Mouse (Mus musculus): ENCODE measurements around the gene Kcnj16. TPM values are rescaled to one million over a fixed set of nuclear protein-coding genes. Genes with fewer than 3 reads are reported as not detected.

The Kcnj16 gene
- polyA plus RNA-seq, 1 experiment from 2014 or later = 13.4 TPM

DNA sequence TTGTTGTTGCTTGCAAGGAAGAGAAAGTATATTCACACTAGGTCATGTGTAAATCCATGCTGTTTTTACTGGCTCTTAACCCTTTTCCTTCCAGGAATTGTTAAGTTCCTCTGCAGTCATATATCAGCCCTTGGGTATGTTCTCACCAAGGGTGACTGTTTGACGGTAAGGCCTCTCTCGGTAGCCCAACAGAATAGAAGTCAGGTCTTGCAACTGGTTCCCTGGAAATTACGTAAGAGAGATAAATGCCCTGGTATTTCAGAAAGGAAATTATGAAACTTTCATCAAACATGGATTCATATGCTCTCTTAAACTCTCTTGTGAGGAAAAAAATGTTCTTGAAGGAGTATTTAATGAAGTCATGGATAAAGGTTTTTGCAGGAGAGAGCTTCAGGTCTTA, 86.4 kb downstream of the Kcnj16 start:
- Histone ChIP-seq H3K4me2 (replicated peaks; ENCODE audit: low read depth, low read length) (no peak overlapping the region), H3K36me3 (ENCODE audit: insufficient read depth, low read length) (no peaks in the 10 kb centered on the region), H3K9me3 (ENCODE audit: low read length) (no peaks in the 10 kb centered on the region), H3K9ac (replicated peaks; ENCODE audit: low read length) (no peak overlapping the region), H3K4me1 (ENCODE audit: insufficient read depth, low read length) (no peaks in the 10 kb centered on the region), H3K27me3 (ENCODE audit: insufficient read depth, low read length) (no peaks in the 10 kb centered on the region), H3K27ac (ENCODE audit: low read length) (no peak overlapping the region), H3K4me3 (ENCODE audit: low read length) (no peak overlapping the region)
- ATAC-seq (ENCODE audit: low FRiP score, low TSS enrichment) = no peak
- WGBS = 64% methylated on average over 3 of the region's 3 CpGs

GRCm38 (mm10) chr11:111054854-111055822, 87.3 kb downstream of the Kcnj16 start:
- Histone ChIP-seq H3K4me1 (ENCODE audit: insufficient read depth, low read length) (no peaks in the 10 kb centered on the region), H3K27me3 (ENCODE audit: insufficient read depth, low read length) (0 out of 2 replicates have a peak, but pooled peaks cover 2% of the 10 kb centered on the region), H3K9me3 (ENCODE audit: low read length) (no peaks in the 10 kb centered on the region), H3K36me3 (ENCODE audit: insufficient read depth, low read length) (no peaks in the 10 kb centered on the region), H3K27ac (ENCODE audit: low read length) (no peak overlapping the region), H3K4me2 (replicated peaks; ENCODE audit: low read depth, low read length) (no peak overlapping the region), H3K4me3 (ENCODE audit: low read length) (no peak overlapping the region), H3K9ac (replicated peaks; ENCODE audit: low read length) (no peak overlapping the region)
- 89% methylated on average over 8 of the region's 8 CpGs for WGBS
- ATAC-seq (ENCODE audit: low FRiP score, low TSS enrichment) = no peak

- Histone ChIP-seq H3K9ac (replicated peaks; ENCODE audit: low read length) (no peak overlapping the region), H3K9me3 (ENCODE audit: low read length) (no peaks in the 10 kb centered on the region)
- WGBS = 55% methylated on average over 13 of the region's 13 CpGs
Observed at GRCm38 (mm10) chr11:111056030-111056429, 88.2 kb downstream of the Kcnj16 start.

GRCm38 (mm10) chr11:111057435-111057834, 89.6 kb downstream of the Kcnj16 start:
- H3K9ac ChIP-seq (replicated peaks; ENCODE audit: low read length) = no peak overlapping the region
- no peaks in the 10 kb centered on the region for H3K9me3 ChIP-seq (ENCODE audit: low read length)
- H3K36me3 ChIP-seq (ENCODE audit: insufficient read depth, low read length) = no peaks in the 10 kb centered on the region
- 98% methylated on average over 4 of the region's 4 CpGs for WGBS
- H3K27me3 ChIP-seq (ENCODE audit: insufficient read depth, low read length) = 0 out of 2 replicates have a peak, but pooled peaks cover 3% of the 10 kb centered on the region
- ATAC-seq (ENCODE audit: low FRiP score, low TSS enrichment) = no peak
- no peak overlapping the region for H3K4me2 ChIP-seq (replicated peaks; ENCODE audit: low read depth, low read length)
- no peaks in the 10 kb centered on the region for H3K4me1 ChIP-seq (ENCODE audit: insufficient read depth, low read length)
- H3K27ac ChIP-seq (ENCODE audit: low read length) = no peak overlapping the region
- no peak overlapping the region for H3K4me3 ChIP-seq (ENCODE audit: low read length)

More at GRCm38 (mm10) chr11:111056030-111056429, 88.2 kb downstream of the Kcnj16 start:
- ATAC-seq (ENCODE audit: low FRiP score, low TSS enrichment) = no peak
- Histone ChIP-seq H3K36me3 (ENCODE audit: insufficient read depth, low read length) (no peaks in the 10 kb centered on the region), H3K4me1 (ENCODE audit: insufficient read depth, low read length) (no peaks in the 10 kb centered on the region), H3K4me2 (replicated peaks; ENCODE audit: low read depth, low read length) (no peak overlapping the region), H3K27ac (ENCODE audit: low read length) (no peak overlapping the region), H3K27me3 (ENCODE audit: insufficient read depth, low read length) (0 out of 2 replicates have a peak, but pooled peaks cover 3% of the 10 kb centered on the region), H3K4me3 (ENCODE audit: low read length) (no peak overlapping the region)

- Histone ChIP-seq H3K4me2 (replicated peaks; ENCODE audit: low read depth, low read length) (no peak overlapping the region), H3K9ac (replicated peaks; ENCODE audit: low read length) (no peak overlapping the region), H3K27me3 (ENCODE audit: insufficient read depth, low read length) (0 out of 2 replicates have a peak, but pooled peaks cover 3% of the 10 kb centered on the region), H3K4me1 (ENCODE audit: insufficient read depth, low read length) (no peaks in the 10 kb centered on the region), H3K27ac (ENCODE audit: low read length) (no peak overlapping the region), H3K36me3 (ENCODE audit: insufficient read depth, low read length) (no peaks in the 10 kb centered on the region), H3K4me3 (ENCODE audit: low read length) (no peak overlapping the region), H3K9me3 (ENCODE audit: low read length) (no peaks in the 10 kb centered on the region)
- no peak for ATAC-seq (ENCODE audit: low FRiP score, low TSS enrichment)
Observed at GRCm38 (mm10) chr11:111059440-111059839, 91.6 kb downstream of the Kcnj16 start.

DNA sequence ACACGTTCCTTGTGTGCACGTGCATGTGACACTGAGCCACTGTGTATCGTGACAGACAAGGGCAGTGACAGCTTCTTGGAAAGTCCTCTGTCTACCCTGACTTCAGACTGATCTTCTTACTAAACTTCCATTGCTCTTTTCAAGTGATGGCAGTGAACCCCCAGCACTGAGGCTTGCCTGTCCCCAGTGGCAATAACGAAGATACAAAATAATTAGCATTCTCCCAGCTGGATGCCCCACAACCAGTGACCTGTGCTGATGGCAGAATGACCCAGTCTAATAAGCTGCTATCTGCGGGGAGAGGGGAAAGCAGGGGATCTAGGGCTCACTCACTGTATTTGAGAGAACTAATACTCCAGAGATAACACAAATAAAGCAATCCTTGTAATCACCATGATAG, 92.4 kb downstream of the Kcnj16 start:
- Histone ChIP-seq H3K4me1 (ENCODE audit: insufficient read depth, low read length) (no peaks in the 10 kb centered on the region), H3K36me3 (ENCODE audit: insufficient read depth, low read length) (no peaks in the 10 kb centered on the region), H3K27ac (ENCODE audit: low read length) (no peak overlapping the region), H3K9me3 (ENCODE audit: low read length) (no peaks in the 10 kb centered on the region), H3K27me3 (ENCODE audit: insufficient read depth, low read length) (0 out of 2 replicates have a peak, but pooled peaks cover 3% of the 10 kb centered on the region), H3K9ac (replicated peaks; ENCODE audit: low read length) (no peak overlapping the region), H3K4me2 (replicated peaks; ENCODE audit: low read depth, low read length) (no peak overlapping the region), H3K4me3 (ENCODE audit: low read length) (no peak overlapping the region)
- no peak for ATAC-seq (ENCODE audit: low FRiP score, low TSS enrichment)
- WGBS = 62% methylated on average over 5 of the region's 5 CpGs

DNA sequence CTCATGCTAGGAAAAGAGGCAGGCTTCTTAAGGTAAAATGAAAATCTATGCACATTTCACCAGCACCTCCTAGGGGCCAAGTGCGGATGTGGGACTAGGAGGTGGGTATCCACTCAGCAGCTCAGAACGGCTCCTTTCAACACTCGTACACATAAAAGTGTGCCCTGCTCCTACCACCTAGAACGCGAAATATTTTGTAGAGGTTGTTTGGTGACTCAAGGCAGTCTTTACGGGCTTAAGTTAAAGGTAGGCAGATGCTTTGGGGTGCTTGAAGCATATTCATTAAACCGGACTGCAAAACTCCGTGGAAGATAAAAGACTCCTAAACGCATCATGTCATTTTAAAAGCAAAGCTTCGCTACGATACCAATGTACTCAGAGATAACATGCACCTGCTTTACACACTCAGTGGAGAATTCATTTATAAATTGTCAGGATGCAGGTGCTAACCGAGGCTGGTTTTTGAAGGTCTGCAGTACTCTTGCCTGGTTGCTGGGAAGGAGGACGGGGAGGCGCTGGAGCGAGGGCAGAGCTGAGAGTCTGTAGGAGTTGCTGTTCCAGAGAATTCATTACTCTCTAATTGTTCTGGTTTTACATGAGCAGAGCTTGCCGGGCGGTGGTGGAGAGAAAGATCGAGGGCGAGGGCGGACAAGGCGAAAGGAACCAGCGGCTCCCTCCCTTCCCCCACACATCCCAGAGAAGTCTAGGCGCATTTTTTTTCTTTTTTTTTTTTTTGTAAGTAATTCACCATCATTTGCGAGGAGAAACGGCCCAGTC, 97.1 kb downstream of the Kcnj16 start:
- H3K9me3 ChIP-seq (ENCODE audit: low read length) = no peaks in the 10 kb centered on the region
- H3K9ac ChIP-seq (replicated peaks; ENCODE audit: low read length) = peak overlapping the region; percentile 74
- peaks cover 8% of the 10 kb centered on the region for H3K27me3 ChIP-seq (ENCODE audit: insufficient read depth, low read length)
- ATAC-seq (ENCODE audit: low FRiP score, low TSS enrichment) = peak; percentile 68
- under 1% methylated on average over 25 of the region's 25 CpGs for WGBS
- H3K4me1 ChIP-seq (ENCODE audit: insufficient read depth, low read length) = peaks cover 7% of the 10 kb centered on the region; the same call in 1 of the 2 replicates
- H3K4me2 ChIP-seq (replicated peaks; ENCODE audit: low read depth, low read length) = peak overlapping the region; percentile 96
- H3K36me3 ChIP-seq (ENCODE audit: insufficient read depth, low read length) = no peaks in the 10 kb centered on the region
- H3K4me3 ChIP-seq (ENCODE audit: low read length) = peak overlapping the region; percentile 65
- H3K27ac ChIP-seq (ENCODE audit: low read length) = peak overlapping the region; percentile 64; the same call in 1 of the 2 replicates

DNA sequence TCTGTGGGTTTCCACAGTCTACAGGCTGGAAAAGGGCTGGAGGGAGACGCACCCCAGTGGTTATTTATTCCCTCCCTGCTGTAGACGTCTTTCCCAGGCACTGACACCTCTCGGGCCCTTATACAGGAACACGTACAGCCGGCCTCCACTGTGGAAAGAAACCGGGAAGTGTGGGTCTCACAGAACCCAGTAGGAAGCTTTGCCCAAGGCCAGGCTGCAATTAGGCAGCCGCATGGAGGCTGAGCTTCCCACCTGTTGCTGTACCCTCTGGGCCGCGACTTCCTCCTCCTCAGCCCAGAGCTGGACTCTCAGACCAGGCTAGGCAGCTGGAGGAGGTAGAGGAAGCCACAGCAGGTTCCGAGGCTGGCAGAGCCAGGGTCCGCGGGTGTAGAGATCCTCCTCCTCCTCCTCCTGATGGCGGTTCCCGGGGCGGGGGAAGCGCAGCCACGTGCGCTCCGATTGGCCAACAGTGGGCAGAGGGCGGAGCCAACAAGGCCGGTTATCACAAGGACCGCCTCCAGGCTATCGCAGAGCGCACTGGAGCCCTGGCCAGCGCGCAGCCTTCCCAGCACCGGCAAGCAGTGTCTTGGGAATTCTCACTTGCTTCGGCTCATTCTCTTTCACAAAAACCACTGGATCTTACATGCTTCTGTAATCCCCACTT, 97.9 kb downstream of the Kcnj16 start, which contains the start of gene Kcnj2:
Gene Kcnj2, plus strand, starts transcription at position 530 of the 664 bp plus-strand sequence.
- Histone ChIP-seq H3K4me1 (ENCODE audit: insufficient read depth, low read length) (peaks cover 7% of the 10 kb centered on the region; the same call in 1 of the 2 replicates), H3K4me3 (ENCODE audit: low read length) (peak within 1 kb of the TSS; percentile 65), H3K9ac (replicated peaks; ENCODE audit: low read length) (peak within 1 kb of the TSS; percentile 74), H3K27ac (ENCODE audit: low read length) (peak within 1 kb of the TSS; percentile 64; the same call in 1 of the 2 replicates), H3K27me3 (ENCODE audit: insufficient read depth, low read length) (peaks cover 5% of the 10 kb centered on the region), H3K36me3 (ENCODE audit: insufficient read depth, low read length) (no peaks in the 10 kb centered on the region), H3K4me2 (replicated peaks; ENCODE audit: low read depth, low read length) (peak within 1 kb of the TSS; percentile 96), H3K9me3 (ENCODE audit: low read length) (no peaks in the 10 kb centered on the region)
- ATAC-seq (ENCODE audit: low FRiP score, low TSS enrichment) = peak; percentile 100
- 0% methylated on average over 28 of the region's 28 CpGs for WGBS

DNA sequence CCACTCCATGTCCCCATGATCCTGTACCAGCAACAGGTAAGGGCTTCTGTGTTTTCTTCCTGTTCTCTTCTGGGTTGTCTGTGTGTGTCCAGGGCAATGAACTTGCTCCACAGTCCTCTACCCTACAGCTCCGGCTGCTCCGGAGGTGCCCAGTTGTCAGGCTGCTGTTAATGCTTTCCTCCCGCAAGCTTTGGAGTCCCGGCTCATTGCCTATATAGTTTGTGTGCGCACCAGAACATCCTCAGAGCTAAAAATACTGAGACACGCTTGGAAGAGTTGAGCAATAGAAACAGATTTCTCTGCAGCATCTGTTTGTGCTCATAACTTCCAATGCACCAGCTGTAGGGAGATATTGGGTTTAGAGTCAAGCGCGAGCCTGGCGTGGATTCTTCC, 98.5 kb downstream of the Kcnj16 start:
- under 1% methylated on average over 9 of the region's 9 CpGs for WGBS

More for the DNA sequence above, 98.5 kb downstream of the Kcnj16 start:
- Histone ChIP-seq H3K9me3 (ENCODE audit: low read length) (no peaks in the 10 kb centered on the region), H3K4me2 (replicated peaks; ENCODE audit: low read depth, low read length) (peak overlapping the region; percentile 96), H3K4me1 (ENCODE audit: insufficient read depth, low read length) (peaks cover 7% of the 10 kb centered on the region; the same call in 1 of the 2 replicates), H3K4me3 (ENCODE audit: low read length) (peak overlapping the region; percentile 65), H3K9ac (replicated peaks; ENCODE audit: low read length) (peak overlapping the region; percentile 64), H3K27me3 (ENCODE audit: insufficient read depth, low read length) (peaks cover 5% of the 10 kb centered on the region), H3K36me3 (ENCODE audit: insufficient read depth, low read length) (no peaks in the 10 kb centered on the region), H3K27ac (ENCODE audit: low read length) (no peak overlapping the region)
- peak; percentile 77 for ATAC-seq (ENCODE audit: low FRiP score, low TSS enrichment)

All from kidney, embryonic 16.5 days (tissue).